Mouse (Mus musculus) lung, embryonic 16.5 days (tissue): Measurements from ENCODE around the gene Amz1. TPM values are rescaled to one million over a fixed set of nuclear protein-coding genes. Genes with fewer than 3 reads are reported as not detected.

Experiments used
- ATAC-seq: fragments of 200-750 bp; cut with Nextera tagmentation; 2 replicates; pipeline ENCODE4 v1.8.0; 2017; ENCODE audit warnings: low read depth, mild to moderate bottlenecking, moderate library complexity
- H3K27ac ChIP-seq: fragments of 300-500 bp; sonication (generic); 2 replicates; pipeline ENCODE4 v1.5.1; 2014; ENCODE audit warnings: mild to moderate bottlenecking, control low read depth, low read length
- H3K27me3 ChIP-seq: fragments of 300-500 bp; sonication (generic); 2 replicates; pipeline ENCODE4 v1.6.1; 2014; ENCODE audit warnings: low read depth, low read length, mixed read lengths; ENCODE audit not compliant: control insufficient read depth, insufficient read depth
- H3K36me3 ChIP-seq: fragments of 300-500 bp; sonication (generic); 2 replicates; pipeline ENCODE4 v1.6.1; 2014; ENCODE audit warnings: low read length; ENCODE audit not compliant: control insufficient read depth, insufficient read depth
- H3K4me1 ChIP-seq: fragments of 300-500 bp; sonication (generic); replicated peaks from 2 replicates; pipeline ENCODE4 v1.6.1; 2014; ENCODE audit warnings: low read length, mixed read lengths; ENCODE audit not compliant: control insufficient read depth, insufficient read depth
- H3K4me2 ChIP-seq: fragments of 300-500 bp; sonication (generic); 2 replicates; pipeline ENCODE4 v1.6.1; 2014; ENCODE audit warnings: low read depth, low read length, control low read depth
- H3K4me3 ChIP-seq: fragments of 300-500 bp; sonication (generic); 2 replicates; pipeline ENCODE4 v1.5.1; 2014; ENCODE audit warnings: mild to moderate bottlenecking, low read length, control low read depth
- H3K9ac ChIP-seq: fragments of 300-500 bp; sonication (generic); 2 replicates; pipeline ENCODE4 v1.6.1; 2014; ENCODE audit warnings: low read length, control low read depth
- H3K9me3 ChIP-seq: fragments of 300-500 bp; sonication (generic); 2 replicates; pipeline ENCODE4 v1.6.1; 2016; ENCODE audit warnings: low read length; ENCODE audit not compliant: control insufficient read depth
- WGBS: fragments of 180-500 bp; shearing (Covaris S2); extraction: QIAGEN DNeasy Blood & Tissue Kit; methylation state at CpG from one replicate; pipeline ENCODE4 v1.1.7; 2014; 5-methylcytosine and 5-hydroxymethylcytosine counted together
- polyA plus RNA-seq: library from polyadenylated mRNA; unstranded; fragments of >200 nt; fragmentation: Nextera tagmentation; extraction: Ambion mirVana; gene quantifications from 2 replicates; pipeline ENCODE4 v1.2.1, GENCODE M21; 2015

Amz1 gene
- polyA plus RNA-seq, 1 experiment from 2014 or later: 1.4 TPM

DNA sequence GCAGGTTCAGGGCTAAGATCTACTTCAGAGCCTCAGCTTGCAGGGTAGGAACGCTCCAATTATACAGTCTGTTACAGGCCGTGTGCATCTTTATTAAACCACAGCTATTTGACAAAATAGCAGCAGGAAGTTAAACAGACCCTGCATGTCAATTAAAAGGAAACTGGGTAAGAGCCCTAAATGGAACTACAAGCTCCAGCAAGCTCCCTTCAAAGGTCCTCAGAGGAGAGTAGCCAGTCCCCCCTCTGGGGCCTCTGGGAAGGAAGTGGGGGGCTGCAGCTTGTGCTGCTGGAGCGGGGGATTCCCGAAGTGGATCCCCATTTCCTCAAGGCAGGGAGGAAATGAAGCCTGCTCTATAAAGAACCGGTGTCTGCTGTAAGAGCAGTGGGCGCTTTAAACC lies 47.7 kb downstream of the Amz1 start:
- Histone ChIP-seq H3K27me3 (no peaks in the 10 kb centered on the region), H3K4me1 (peaks cover 37% of the 10 kb centered on the region), H3K4me3 (no peak overlapping the region), H3K4me2 (no peak overlapping the region), H3K9ac (no peak overlapping the region), H3K9me3 (no peaks in the 10 kb centered on the region), H3K36me3 (no peaks in the 10 kb centered on the region), H3K27ac (peak overlapping the region; percentile 71)
- 42% methylated on average over 6 of the region's 6 CpGs for WGBS
- no peak for ATAC-seq

DNA sequence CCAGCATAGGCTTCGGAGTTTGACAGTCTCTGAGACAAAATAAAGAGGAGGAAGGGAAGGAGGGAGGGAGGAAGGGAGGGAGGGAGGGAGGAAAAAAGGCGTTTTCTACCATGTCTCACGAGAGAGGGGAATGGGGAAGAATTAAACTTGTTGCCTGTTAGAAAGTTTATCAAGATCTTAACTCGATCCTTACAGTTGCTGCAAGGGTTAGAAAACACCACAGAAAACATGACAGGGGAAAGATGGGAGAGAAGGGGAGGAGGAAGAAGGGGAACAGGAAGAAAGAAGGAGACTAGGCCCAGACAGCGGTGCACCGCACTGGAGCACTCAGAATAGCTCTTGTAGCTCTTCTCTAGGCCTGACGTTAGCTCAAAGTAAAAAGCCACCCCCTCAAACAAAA lies 48.2 kb downstream of the Amz1 start:
- Histone ChIP-seq H3K27ac (peak overlapping the region; percentile 71), H3K4me1 (peaks cover 37% of the 10 kb centered on the region), H3K9ac (no peak overlapping the region; the same call in 1 of the 2 replicates), H3K36me3 (no peaks in the 10 kb centered on the region), H3K4me3 (no peak overlapping the region), H3K9me3 (no peaks in the 10 kb centered on the region), H3K27me3 (no peaks in the 10 kb centered on the region), H3K4me2 (no peak overlapping the region)
- no peak for ATAC-seq
- WGBS: 39% methylated on average over 7 of the region's 7 CpGs

GRCm38 (mm10) chr5:140775111-140775510 lies 51.2 kb downstream of the Amz1 start:
- Histone ChIP-seq H3K36me3 (0 out of 2 replicates have a peak, but pooled peaks cover 3% of the 10 kb centered on the region), H3K4me2 (no peak overlapping the region), H3K27ac (no peak overlapping the region), H3K9me3 (no peaks in the 10 kb centered on the region), H3K4me1 (peaks cover 15% of the 10 kb centered on the region), H3K4me3 (no peak overlapping the region), H3K27me3 (no peaks in the 10 kb centered on the region), H3K9ac (no peak overlapping the region)
- ATAC-seq: no peak
- 92% methylated on average over 4 of the region's 4 CpGs for WGBS

DNA sequence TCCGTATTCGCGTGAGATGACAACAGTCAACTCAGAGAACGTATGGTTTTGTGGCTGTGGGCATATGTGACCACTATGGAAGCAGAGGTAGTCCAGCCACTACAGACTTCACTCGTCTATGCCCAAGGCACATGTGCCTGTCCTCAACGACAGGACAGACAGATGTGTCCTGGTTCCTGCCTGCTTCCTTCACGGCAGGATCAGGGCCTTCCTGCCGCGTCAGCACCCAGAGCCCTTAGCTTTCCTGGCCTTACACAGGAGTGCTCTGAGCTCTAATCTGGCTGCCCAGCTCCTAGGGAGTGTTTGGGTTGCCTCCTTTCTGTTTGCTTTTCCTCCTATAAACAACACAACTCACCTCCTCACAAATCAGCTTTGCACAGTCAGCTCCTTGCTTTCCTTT lies 53.0 kb downstream of the Amz1 start:
- Histone ChIP-seq H3K9me3 (no peaks in the 10 kb centered on the region), H3K36me3 (0 out of 2 replicates have a peak, but pooled peaks cover 3% of the 10 kb centered on the region), H3K4me1 (peaks cover 7% of the 10 kb centered on the region), H3K27me3 (no peaks in the 10 kb centered on the region), H3K27ac (no peak overlapping the region), H3K4me2 (no peak overlapping the region), H3K4me3 (no peak overlapping the region), H3K9ac (no peak overlapping the region)
- WGBS: 57% methylated on average over 9 of the region's 9 CpGs
- no peak for ATAC-seq

DNA sequence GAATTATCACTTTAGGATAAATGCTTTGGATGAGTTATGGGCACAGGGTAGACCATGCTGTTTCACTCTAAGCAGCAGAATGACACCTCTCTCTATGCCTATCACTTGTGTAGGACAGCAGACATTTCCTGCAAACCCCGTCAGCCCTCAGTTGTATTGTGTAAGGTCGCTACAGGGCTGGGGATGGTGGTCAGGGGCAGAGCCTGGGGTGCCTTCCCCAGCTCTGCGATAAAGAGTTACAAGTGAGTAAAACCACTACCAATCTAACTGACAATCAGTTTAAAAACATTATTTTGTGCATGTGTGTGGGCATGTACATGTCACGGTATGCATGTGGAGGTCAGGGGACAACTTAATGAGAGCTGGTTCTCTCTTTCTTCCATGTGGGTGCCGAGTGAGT lies 57.2 kb downstream of the Amz1 start:
- Histone ChIP-seq H3K36me3 (peaks cover 29% of the 10 kb centered on the region), H3K4me1 (peaks cover 8% of the 10 kb centered on the region)
- no peak for ATAC-seq

GRCm38 (mm10) chr5:140781886-140782572 lies 58.1 kb downstream of the Amz1 start:
- H3K9me3 ChIP-seq: no peaks in the 10 kb centered on the region
- H3K27me3 ChIP-seq: no peaks in the 10 kb centered on the region
- no peak overlapping the region for H3K9ac ChIP-seq
- H3K4me3 ChIP-seq: no peak overlapping the region
- H3K36me3 ChIP-seq: peaks cover 29% of the 10 kb centered on the region
- 82% methylated on average over 8 of the region's 8 CpGs for WGBS
- H3K4me1 ChIP-seq: peaks cover 15% of the 10 kb centered on the region
- H3K4me2 ChIP-seq: no peak overlapping the region
- no peak overlapping the region for H3K27ac ChIP-seq
- ATAC-seq: no peak

More for the DNA sequence above, 57.2 kb downstream of the Amz1 start:
- no peak overlapping the region for H3K4me3 ChIP-seq
- no peak overlapping the region for H3K9ac ChIP-seq
- 84% methylated on average over 5 of the region's 5 CpGs for WGBS
- no peak overlapping the region for H3K27ac ChIP-seq
- H3K4me2 ChIP-seq: no peak overlapping the region
- no peaks in the 10 kb centered on the region for H3K9me3 ChIP-seq
- H3K27me3 ChIP-seq: no peaks in the 10 kb centered on the region

DNA sequence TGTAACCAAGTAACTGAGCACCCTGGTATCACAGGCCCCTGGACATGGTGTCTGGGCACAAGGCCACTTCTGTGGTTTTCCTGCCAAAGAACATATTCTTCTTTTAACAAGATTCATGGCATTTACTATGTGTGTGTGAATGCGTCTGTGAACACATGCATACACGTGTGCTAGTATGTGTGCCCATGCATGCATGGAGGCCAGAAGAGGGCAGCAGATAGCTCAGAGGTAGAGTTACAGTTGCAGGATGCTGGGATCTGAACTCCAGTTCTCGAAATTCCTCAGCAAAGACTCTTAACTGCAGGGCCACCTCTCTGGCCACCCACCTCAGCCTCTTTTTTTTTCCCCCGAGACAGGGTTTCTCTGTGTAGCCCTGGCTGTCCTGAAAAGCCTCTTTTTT lies 59.6 kb downstream of the Amz1 start:
- Histone ChIP-seq H3K9ac (no peak overlapping the region), H3K36me3 (peaks cover 26% of the 10 kb centered on the region), H3K4me3 (no peak overlapping the region), H3K9me3 (no peaks in the 10 kb centered on the region), H3K27ac (no peak overlapping the region), H3K4me1 (peaks cover 18% of the 10 kb centered on the region), H3K4me2 (no peak overlapping the region), H3K27me3 (no peaks in the 10 kb centered on the region)
- no peak for ATAC-seq
- WGBS: 93% methylated on average over 4 of the region's 4 CpGs

DNA sequence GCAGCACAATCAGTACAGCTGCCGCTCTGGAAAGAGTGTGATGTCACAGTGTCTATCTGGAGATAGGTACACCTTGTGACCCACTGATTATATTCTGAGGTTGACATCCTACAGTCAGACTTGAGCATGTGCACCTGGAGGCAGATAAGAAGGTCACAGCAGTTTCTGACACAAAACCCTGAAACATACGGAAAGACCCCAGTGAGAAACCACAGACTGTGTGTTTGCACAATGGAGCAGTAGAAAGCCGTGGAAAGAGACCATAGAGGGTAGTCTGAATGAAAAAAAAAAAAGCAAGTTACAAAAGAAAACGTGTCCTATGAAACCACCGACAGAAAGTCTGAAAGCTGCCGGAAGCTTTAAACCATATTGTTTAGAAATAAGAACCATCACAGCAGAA lies 60.4 kb downstream of the Amz1 start:
- no peak overlapping the region for H3K9ac ChIP-seq
- peaks cover 25% of the 10 kb centered on the region for H3K4me1 ChIP-seq
- H3K36me3 ChIP-seq: peaks cover 26% of the 10 kb centered on the region
- no peak for ATAC-seq
- H3K4me2 ChIP-seq: no peak overlapping the region
- no peaks in the 10 kb centered on the region for H3K27me3 ChIP-seq
- H3K9me3 ChIP-seq: no peaks in the 10 kb centered on the region
- H3K4me3 ChIP-seq: no peak overlapping the region
- 79% methylated on average over 6 of the region's 6 CpGs for WGBS
- no peak overlapping the region for H3K27ac ChIP-seq

- no peak overlapping the region; the same call in 1 of the 2 replicates for H3K27ac ChIP-seq
- peaks cover 26% of the 10 kb centered on the region for H3K36me3 ChIP-seq
- ATAC-seq: no peak
- peaks cover 35% of the 10 kb centered on the region for H3K4me1 ChIP-seq
- H3K4me2 ChIP-seq: no peak overlapping the region
- no peak overlapping the region for H3K9ac ChIP-seq
- no peaks in the 10 kb centered on the region for H3K9me3 ChIP-seq
- H3K27me3 ChIP-seq: no peaks in the 10 kb centered on the region
- 67% methylated on average over 13 of the region's 13 CpGs for WGBS
- no peak overlapping the region for H3K4me3 ChIP-seq
These were observed 61.4 kb downstream of the Amz1 start for GRCm38 (mm10) chr5:140785240-140785872.
